Mouse (Mus musculus): ENCODE results near the gene Dnmt3l.

- TF ChIP-seq CTCF (IDR thresholded peaks at IDR 0.05; ENCODE audit: control insufficient read depth, insufficient read depth, low read length) (no peak), POLR2A (IDR thresholded peaks at IDR 0.05; ENCODE audit: borderline replicate concordance, control insufficient read depth, low read depth, low read length) (no peak)
Measured at GRCm38 (mm10) chr10:78085711-78086110, 44.0 kb downstream of the Dnmt3l start.
